Mouse (Mus musculus) heart, postnatal 0 days (tissue): ENCODE measurements around the gene Ikzf3.

Experiments used
- CTCF ChIP-seq: IDR thresholded peaks from 2 replicates; pipeline ENCODE4 v1.5.1; 2016; ENCODE audit warnings: antibody characterized with exemption, control low read depth, low read depth
- EP300 ChIP-seq: IDR thresholded peaks from 2 replicates; pipeline ENCODE4 v1.6.1; 2016; ENCODE audit warnings: antibody characterized with exemption, low read depth

DNA sequence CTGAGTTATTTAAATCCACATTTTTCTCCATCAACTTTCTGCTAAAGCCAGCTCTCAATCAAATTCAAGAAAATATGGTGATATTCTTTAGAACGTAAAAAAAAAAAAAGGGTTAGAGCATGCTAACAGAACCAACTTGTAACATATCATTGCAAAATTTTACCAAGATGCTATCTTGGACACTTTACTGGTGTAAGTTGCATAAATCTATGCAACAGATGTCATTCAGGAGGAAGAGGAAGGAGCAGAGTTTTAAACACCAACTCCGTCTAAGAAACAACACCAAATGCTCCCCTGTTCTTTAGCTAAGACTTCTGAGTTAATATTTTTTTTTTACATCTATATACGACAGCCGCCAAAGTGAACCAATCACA lies 69.4 kb downstream of the Ikzf3 start:
- no peak for TF ChIP-seq CTCF
- no peak for TF ChIP-seq EP300
